Mouse (Mus musculus): ENCODE data around the gene Ccdc28b. TPM values are rescaled to one million over a fixed set of nuclear protein-coding genes. Genes with fewer than 3 reads are reported as not detected.

The Ccdc28b gene
- total RNA-seq, 2 experiments from 2014 or later, result 28.7 to 29.2 TPM

- DNase-seq (ENCODE audit: low spot score), result no peak
These were observed 38.0 kb downstream of the Ccdc28b start for GRCm38 (mm10) chr4:129585773-129586172.

- DNase-seq (ENCODE audit: low spot score), result peak; percentile 83
These were observed 38.7 kb downstream of the Ccdc28b start for GRCm38 (mm10) chr4:129584884-129585608.

GRCm38 (mm10) chr4:129584370-129584769 lies 39.4 kb downstream of the Ccdc28b start:
- DNase-seq (ENCODE audit: low spot score), result no peak

- DNase-seq (ENCODE audit: low spot score), result no peak
These were observed 41.5 kb downstream of the Ccdc28b start for GRCm38 (mm10) chr4:129582251-129582650.

GRCm38 (mm10) chr4:129580347-129580746 lies 43.4 kb downstream of the Ccdc28b start:
- no peak for DNase-seq (ENCODE audit: low spot score)

- DNase-seq (ENCODE audit: low spot score), result no peak
These were observed 45.3 kb downstream of the Ccdc28b start, which contains the start of gene Fam167b for GRCm38 (mm10) chr4:129578466-129578865. Gene Fam167b, minus strand, starts transcription at chr4:129578549.

- DNase-seq (ENCODE audit: low spot score), result no peak
These were observed 46.1 kb downstream of the Ccdc28b start for GRCm38 (mm10) chr4:129577688-129578087.

GRCm38 (mm10) chr4:129576863-129577491 lies 46.8 kb downstream of the Ccdc28b start:
- DNase-seq (ENCODE audit: low spot score), result peak; percentile 61

GRCm38 (mm10) chr4:129575171-129575844 lies 48.4 kb downstream of the Ccdc28b start:
- DNase-seq (ENCODE audit: low spot score), result no peak

- DNase-seq (ENCODE audit: low spot score), result no peak
These were observed 50.3 kb downstream of the Ccdc28b start, which contains the start of gene Lck for GRCm38 (mm10) chr4:129573430-129573829. Gene Lck, minus strand, starts transcription at chr4:129573641.

- no peak for DNase-seq (ENCODE audit: low spot score)
These were observed 50.7 kb downstream of the Ccdc28b start for GRCm38 (mm10) chr4:129573093-129573370.

GRCm38 (mm10) chr4:129572236-129573092 lies 51.3 kb downstream of the Ccdc28b start:
- DNase-seq (ENCODE audit: low spot score), result no peak

- DNase-seq (ENCODE audit: low spot score), result no peak
These were observed 52.1 kb downstream of the Ccdc28b start for GRCm38 (mm10) chr4:129571551-129572084.

- DNase-seq (ENCODE audit: low spot score), result no peak
These were observed 53.7 kb downstream of the Ccdc28b start for GRCm38 (mm10) chr4:129570028-129570427.

Other genes starting within 250 kb of the Ccdc28b start
- under 1 TPM; 0.59 to 0.82 TPM for gene Zbtb8a, start 245.8 kb downstream of the Ccdc28b start, total RNA-seq (2021)
- gene Zbtb8b, start 183.1 kb downstream of the Ccdc28b start, total RNA-seq (2021), result not detected
- gene Bsdc1, start 162.4 kb downstream of the Ccdc28b start, total RNA-seq (2021), result 10 to 100 TPM; 36.4 to 41.2 TPM
- not detected for gene Tssk3, start 132.9 kb downstream of the Ccdc28b start, total RNA-seq (2021)
- not detected for gene Fam229a, start 132.8 kb downstream of the Ccdc28b start, total RNA-seq (2021)
- gene Marcksl1, start 110.4 kb downstream of the Ccdc28b start, total RNA-seq (2021), result 1 to 10 TPM in 1 of 2 experiments, under 1 TPM in 1; 0.64 to 1.1 TPM
- gene Hdac1, start 81.2 kb downstream of the Ccdc28b start, total RNA-seq (2021), result 1 to 10 TPM; 7.7 to 8.2 TPM
- not detected for gene Lck, start 50.3 kb downstream of the Ccdc28b start, total RNA-seq (2021)
- gene Fam167b, start 45.4 kb downstream of the Ccdc28b start, total RNA-seq (2021), result not detected
- gene Eif3i, start 23.3 kb downstream of the Ccdc28b start, total RNA-seq (2021), result 100 to 1,000 TPM; 132 to 136 TPM
- gene Tmem234, start 23.3 kb downstream of the Ccdc28b start, total RNA-seq (2021), result 10 to 100 TPM; 28.8 to 32.9 TPM
- under 1 TPM; 0.71 to 0.84 TPM for gene Dcdc2b, start 9.7 kb downstream of the Ccdc28b start, total RNA-seq (2021)
- 1 to 10 TPM; 7.4 to 8.8 TPM for gene Iqcc, start 4.8 kb downstream of the Ccdc28b start, total RNA-seq (2021)
- 10 to 100 TPM; 17.4 to 18.6 TPM for gene Txlna, start 17.1 kb upstream of the Ccdc28b start, total RNA-seq (2021)
- gene Kpna6, start 48.8 kb upstream of the Ccdc28b start, total RNA-seq (2021), result 10 to 100 TPM; 74.1 to 78.0 TPM
- gene Tmem39b, start 72.9 kb upstream of the Ccdc28b start, total RNA-seq (2021), result 1 to 10 TPM; 3.0 to 3.9 TPM
- 10 to 100 TPM; 22.7 to 24.3 TPM for gene Khdrbs1, start 118.4 kb upstream of the Ccdc28b start, total RNA-seq (2021)
- gene Ptp4a2, start 187.3 kb upstream of the Ccdc28b start, total RNA-seq (2021), result 100 to 1,000 TPM; 600 to 670 TPM

Data from gastrocnemius, adult 18-20 months (tissue).